Mouse (Mus musculus): Measurements from ENCODE around the gene Gm29582. TPM values are rescaled to one million over a fixed set of nuclear protein-coding genes. Genes with fewer than 3 reads are reported as not detected.
"Not testable (repeated sequence)": the region's sequence is repeated elsewhere in the genome, so short reads cannot be mapped to it uniquely, and the experiment has no call there.

Gene Gm29582
- not detected in 2 replicates for polyA plus RNA-seq (2015; fragmentation: Nextera tagmentation; extraction: Ambion mirVana)

GRCm38 (mm10) chrY:30738461-30738860 lies at the start of gene Gm29582:
Gene Gm29582, minus strand, starts transcription at chrY:30738561.
- H3K27me3 ChIP-seq; H3K9me3 ChIP-seq; H3K9ac ChIP-seq (replicated peaks); ATAC-seq; H3K27ac ChIP-seq; H3K4me1 ChIP-seq (replicated peaks); H3K36me3 ChIP-seq; H3K4me3 ChIP-seq (replicated peaks); H3K4me2 ChIP-seq (replicated peaks): not testable (repeated sequence)
- no CpG with 5 or more reads among the region's 8 CpGs for WGBS
